Mouse (Mus musculus) fat pad, adult 2 months (tissue): Measurements from ENCODE around the gene Syne3.
A peak's percentile ranks its signal among the peaks of the same experiment; 100 is the strongest.

Experiments used
- DNase-seq: peaks from one replicate; pipeline ENCODE4 v3.0.0-alpha.2; 2011; ENCODE audit warnings: low read depth, low spot score; ENCODE audit errors: extremely low read depth

Syne3 gene

GRCm38 (mm10) chr12:104925765-104926164 is 83.8 kb downstream of the Syne3 start:
- DNase-seq = no peak

GRCm38 (mm10) chr12:104925035-104925434 is 84.6 kb downstream of the Syne3 start:
- DNase-seq = no peak

- DNase-seq = no peak
These were observed 85.1 kb downstream of the Syne3 start for GRCm38 (mm10) chr12:104924546-104924945.

- DNase-seq = no peak
These were observed 85.6 kb downstream of the Syne3 start for GRCm38 (mm10) chr12:104923948-104924388.

GRCm38 (mm10) chr12:104922647-104923046 is 87.0 kb downstream of the Syne3 start:
- no peak for DNase-seq

GRCm38 (mm10) chr12:104921071-104921470 is 88.5 kb downstream of the Syne3 start:
- no peak for DNase-seq

GRCm38 (mm10) chr12:104919247-104919646 is 90.4 kb downstream of the Syne3 start:
- DNase-seq = no peak

GRCm38 (mm10) chr12:104917927-104918326 is 91.7 kb downstream of the Syne3 start:
- no peak for DNase-seq

GRCm38 (mm10) chr12:104917297-104917696 is 92.3 kb downstream of the Syne3 start:
- no peak for DNase-seq

- no peak for DNase-seq
These were observed 92.8 kb downstream of the Syne3 start for GRCm38 (mm10) chr12:104916776-104917175.

GRCm38 (mm10) chr12:104915681-104916080 is 93.9 kb downstream of the Syne3 start:
- no peak for DNase-seq

GRCm38 (mm10) chr12:104912990-104913389 is 96.6 kb downstream of the Syne3 start:
- DNase-seq = no peak

- no peak for DNase-seq
These were observed 97.2 kb downstream of the Syne3 start for GRCm38 (mm10) chr12:104912281-104912933.

GRCm38 (mm10) chr12:104909750-104910149 is 99.9 kb downstream of the Syne3 start:
- DNase-seq = no peak

GRCm38 (mm10) chr12:104908986-104909385 is 100.6 kb downstream of the Syne3 start:
- no peak for DNase-seq

- DNase-seq = no peak
These were observed 101.4 kb downstream of the Syne3 start for GRCm38 (mm10) chr12:104908024-104908781.

- no peak for DNase-seq
These were observed 102.5 kb downstream of the Syne3 start for GRCm38 (mm10) chr12:104907133-104907532.

- DNase-seq = no peak
These were observed 105.5 kb downstream of the Syne3 start for GRCm38 (mm10) chr12:104904138-104904537.

- DNase-seq = no peak
These were observed 107.1 kb downstream of the Syne3 start for GRCm38 (mm10) chr12:104902392-104903053.

- peak; percentile 50 for DNase-seq
These were observed 108.3 kb downstream of the Syne3 start for GRCm38 (mm10) chr12:104901320-104901719.

GRCm38 (mm10) chr12:104899835-104900234 is 109.8 kb downstream of the Syne3 start:
- DNase-seq = no peak

- no peak for DNase-seq
These were observed 110.4 kb downstream of the Syne3 start for GRCm38 (mm10) chr12:104899161-104899560.
